Mouse (Mus musculus) MEL (cell line): ENCODE measurements around the gene Smad6. TPM values are rescaled to one million over a fixed set of nuclear protein-coding genes. Genes with fewer than 3 reads are reported as not detected.

Source experiments
- DNase-seq: peaks from one replicate; pipeline ENCODE4 v3.0.0; 2011; ENCODE audit warnings: low read depth, low spot score
- H3K27ac ChIP-seq: 2 replicates; pipeline ENCODE4 v1.5.1; 2012; ENCODE audit warnings: low read depth, mild to moderate bottlenecking, control low read depth, low read length, moderate library complexity; ENCODE audit not compliant: control insufficient read depth
- H3K27me3 ChIP-seq, 2 experiments: fragments of 150-350 bp in 1 of 2; sonication (generic) in 1 of 2; 2 replicates each; pipeline ENCODE4 v1.6.1; 2012; ENCODE audit warnings: low read length in 2 of 2, mild to moderate bottlenecking in 2 of 2, improper control_type of control experiment in 1 of 2, moderate library complexity in 1 of 2; ENCODE audit not compliant: insufficient read depth in 2 of 2, control insufficient read depth in 1 of 2
- H3K36me3 ChIP-seq, 2 experiments: 2 replicates each; pipeline ENCODE4 v1.6.1; 2012 to 2014; ENCODE audit warnings: low read length in 2 of 2, improper control_type of control experiment in 1 of 2, inconsistent platforms in 1 of 2, mild to moderate bottlenecking in 1 of 2; ENCODE audit not compliant: insufficient read depth in 2 of 2, control insufficient read depth in 1 of 2
- H3K4me1 ChIP-seq, 2 experiments: fragments of 150-350 bp in 1 of 2; sonication (generic) in 1 of 2; 2 replicates each; pipeline ENCODE4 v1.6.1; 2012; ENCODE audit warnings: low read length in 2 of 2, improper control_type of control experiment in 1 of 2, mild to moderate bottlenecking in 1 of 2; ENCODE audit not compliant: insufficient read depth in 2 of 2, control insufficient read depth in 1 of 2
- H3K4me3 ChIP-seq, 2 experiments: fragments of 150-350 bp in 1 of 2; sonication (generic) in 1 of 2; 2 replicates each; pipeline ENCODE4 v1.5.1; 2012; ENCODE audit warnings: low read depth in 2 of 2, low read length in 2 of 2, mild to moderate bottlenecking in 2 of 2, moderate library complexity in 2 of 2, control low read depth in 1 of 2, improper control_type of control experiment in 1 of 2; ENCODE audit not compliant: control insufficient read depth in 1 of 2, insufficient read depth in 1 of 2
- H3K79me2 ChIP-seq: 2 replicates; pipeline ENCODE4 v1.6.1; 2012; ENCODE audit warnings: mild to moderate bottlenecking, low read length, moderate library complexity; ENCODE audit not compliant: control insufficient read depth, poor library complexity, insufficient read depth
- H3K9ac ChIP-seq: 2 replicates; pipeline ENCODE4 v1.6.1; 2012; ENCODE audit warnings: low read depth, mild to moderate bottlenecking, control low read depth, low read length, moderate library complexity; ENCODE audit not compliant: control insufficient read depth, poor library complexity, severe bottlenecking
- H3K9me3 ChIP-seq: fragments of 150-350 bp; sonication (generic); replicated peaks from 2 replicates; pipeline ENCODE4 v1.6.1; 2012; ENCODE audit warnings: mild to moderate bottlenecking, low read length, improper control_type of control experiment, moderate library complexity; ENCODE audit not compliant: insufficient read depth
- CHD1 ChIP-seq: IDR thresholded peaks from 2 replicates; pipeline ENCODE4 v1.6.1; 2012; ENCODE audit warnings: low read depth, mild to moderate bottlenecking, inconsistent platforms, low read length, improper control_type of control experiment
- CHD2 ChIP-seq: IDR thresholded peaks from 2 replicates; pipeline ENCODE4 v1.6.1; 2011; ENCODE audit warnings: low read length, improper control_type of control experiment
- CTCF ChIP-seq, 3 experiments: IDR thresholded peaks in 2 of 3; conservative IDR thresholded peaks in 1 of 3; 2 replicates each; pipeline ENCODE4 v1.5.1; 2011 to 2012; ENCODE audit warnings: low read length in 3 of 3, low read depth in 2 of 3, mild to moderate bottlenecking in 2 of 3, improper control_type of control experiment in 1 of 3, inconsistent platforms in 1 of 3, mixed read lengths in 1 of 3, moderate library complexity in 1 of 3; ENCODE audit not compliant: control insufficient read depth in 1 of 3, insufficient read depth in 1 of 3, poor library complexity in 1 of 3, severe bottlenecking in 1 of 3
- E2F4 ChIP-seq: IDR thresholded peaks from 2 replicates; pipeline ENCODE4 v1.6.1; 2011; ENCODE audit warnings: low read depth, low read length, improper control_type of control experiment, borderline replicate concordance
- ELF1 ChIP-seq: IDR thresholded peaks from 2 replicates; pipeline ENCODE4 v1.6.1; 2014; ENCODE audit warnings: low read depth, mild to moderate bottlenecking, inconsistent platforms, low read length, improper control_type of control experiment, moderate library complexity
- ETS1 ChIP-seq: IDR thresholded peaks from 2 replicates; pipeline ENCODE4 v1.6.1; 2012; ENCODE audit warnings: low read depth, mild to moderate bottlenecking, inconsistent platforms, low read length, improper control_type of control experiment, moderate library complexity
- GABPA ChIP-seq: IDR thresholded peaks from 2 replicates; pipeline ENCODE4 v1.6.1; 2012; ENCODE audit warnings: low read depth, mild to moderate bottlenecking, inconsistent platforms, low read length, improper control_type of control experiment, moderate library complexity
- GATA1 ChIP-seq: IDR thresholded peaks from 2 replicates; pipeline ENCODE4 v1.6.1; 2011; ENCODE audit warnings: low read depth, low read length, improper control_type of control experiment
- HCFC1 ChIP-seq: IDR thresholded peaks from 2 replicates; pipeline ENCODE4 v1.6.1; 2012; ENCODE audit warnings: low read depth, mild to moderate bottlenecking, inconsistent platforms, low read length, improper control_type of control experiment, moderate library complexity
- JUND ChIP-seq: IDR thresholded peaks from 2 replicates; pipeline ENCODE4 v1.6.1; 2011; ENCODE audit warnings: low read depth, mild to moderate bottlenecking, improper control_type of control experiment, low read length
- MAFK ChIP-seq: IDR thresholded peaks from 2 replicates; pipeline ENCODE4 v1.6.1; 2011; ENCODE audit warnings: low read depth, mild to moderate bottlenecking, low read length, improper control_type of control experiment, borderline replicate concordance
- MAX ChIP-seq: IDR thresholded peaks from 2 replicates; pipeline ENCODE4 v1.6.1; 2011; ENCODE audit warnings: low read length, improper control_type of control experiment
- MAZ ChIP-seq: IDR thresholded peaks from 2 replicates; pipeline ENCODE4 v1.6.1; 2012; ENCODE audit warnings: low read depth, mild to moderate bottlenecking, inconsistent platforms, low read length, improper control_type of control experiment
- MEF2A ChIP-seq: IDR thresholded peaks from 2 replicates; pipeline ENCODE4 v1.6.1; 2014; ENCODE audit warnings: low read depth, mild to moderate bottlenecking, inconsistent platforms, low read length, improper control_type of control experiment; ENCODE audit not compliant: poor library complexity, insufficient replicate concordance, severe bottlenecking; ENCODE audit errors: extremely low read depth
- MXI1 ChIP-seq: IDR thresholded peaks from 2 replicates; pipeline ENCODE4 v1.6.1; 2011; ENCODE audit warnings: mild to moderate bottlenecking, low read depth, low read length, improper control_type of control experiment
- MYB ChIP-seq: IDR thresholded peaks from 2 replicates; pipeline ENCODE4 v1.6.1; 2011; ENCODE audit warnings: mild to moderate bottlenecking, low read depth, low read length, improper control_type of control experiment
- NELFE ChIP-seq: IDR thresholded peaks from 2 replicates; pipeline ENCODE4 v1.6.1; 2011; ENCODE audit warnings: low read depth, low read length, improper control_type of control experiment
- POLR2A ChIP-seq, 2 experiments: IDR thresholded peaks; 2 replicates each; pipeline ENCODE4 v1.6.1; 2011 to 2012; ENCODE audit warnings: low read length in 2 of 2, mild to moderate bottlenecking in 2 of 2, control low read depth in 1 of 2, improper control_type of control experiment in 1 of 2, low read depth in 1 of 2, moderate library complexity in 1 of 2; ENCODE audit not compliant: control insufficient read depth in 1 of 2, insufficient read depth in 1 of 2, poor library complexity in 1 of 2
- POLR2AphosphoS2 ChIP-seq: IDR thresholded peaks from 2 replicates; pipeline ENCODE4 v1.6.1; 2011; ENCODE audit warnings: low read length, improper control_type of control experiment
- RAD21 ChIP-seq: IDR thresholded peaks from 2 replicates; pipeline ENCODE4 v1.6.1; 2011; ENCODE audit warnings: mild to moderate bottlenecking, low read depth, low read length, improper control_type of control experiment
- RCOR1 ChIP-seq: IDR thresholded peaks from 2 replicates; pipeline ENCODE4 v1.6.1; 2012; ENCODE audit warnings: low read depth, mild to moderate bottlenecking, inconsistent platforms, low read length, improper control_type of control experiment
- SIN3A ChIP-seq: IDR thresholded peaks from 2 replicates; pipeline ENCODE4 v1.6.1; 2012; ENCODE audit warnings: low read length, improper control_type of control experiment, inconsistent platforms
- TCF12 ChIP-seq: IDR thresholded peaks from 2 replicates; pipeline ENCODE4 v1.6.1; 2014; ENCODE audit warnings: low read depth, mild to moderate bottlenecking, inconsistent platforms, low read length, improper control_type of control experiment, moderate library complexity
- USF2 ChIP-seq, 2 experiments: IDR thresholded peaks; 2 replicates each; pipeline ENCODE4 v1.6.1; 2011 to 2012; ENCODE audit warnings: improper control_type of control experiment in 2 of 2, low read length in 2 of 2, borderline replicate concordance in 1 of 2, inconsistent platforms in 1 of 2, low read depth in 1 of 2, mild to moderate bottlenecking in 1 of 2; ENCODE audit not compliant: insufficient read depth in 1 of 2
- ZMIZ1 ChIP-seq: IDR thresholded peaks from 2 replicates; pipeline ENCODE4 v1.6.1; 2012; ENCODE audit warnings: low read depth, mild to moderate bottlenecking, inconsistent platforms, low read length, improper control_type of control experiment, moderate library complexity
- ZNF384 ChIP-seq: IDR thresholded peaks from 2 replicates; pipeline ENCODE4 v1.6.1; 2012; ENCODE audit warnings: low read depth, mild to moderate bottlenecking, inconsistent platforms, low read length, improper control_type of control experiment
- polyA plus RNA-seq, 2 experiments: library from polyadenylated mRNA; stranded (reverse) in 1 of 2; unstranded in 1 of 2; fragments of >175 nt in 1 of 2; fragments of >200 nt in 1 of 2; gene quantifications; 2 replicates each; pipeline versions ENCODE4 v1.2.1 to v1.2.4; 2012; ENCODE audit warnings: low replicate concordance in 2 of 2, low read depth in 1 of 2; ENCODE audit not compliant: insufficient read length in 2 of 2, insufficient read depth in 1 of 2, missing spikeins in 1 of 2
- total RNA-seq: library from RNA; depleted of rRNA; stranded (reverse); fragments of 300-350 nt; gene quantifications from 2 replicates; pipeline ENCODE4 v1.2.3, GENCODE M21; 2012

Smad6 gene
- total and polyA plus RNA-seq, 3 experiments: 2.2 to 3.9 TPM; not detected in 1

- Histone ChIP-seq H3K4me3 (no peak overlapping the region), H3K27ac (no peak overlapping the region), H3K27me3 (no peaks in the 10 kb centered on the region), H3K79me2 (no peaks in the 10 kb centered on the region), H3K9me3 (no peaks in the 10 kb centered on the region), H3K4me1 (0 out of 4 replicates have a peak, but pooled peaks cover 0 to 3% of the 10 kb centered on the region in 2 experiments), H3K9ac (no peak overlapping the region), H3K36me3 (no peaks in the 10 kb centered on the region)
- no peak for DNase-seq
- TF ChIP-seq CTCF (IDR thresholded peaks at IDR 0.05 in 2 of 3, conservative IDR thresholded peaks at IDR 0.05 in 1 of 3; ENCODE audit: control insufficient read depth in 1 of 3, insufficient read depth in 1 of 3, low read depth in 2 of 3, low read length in 3 of 3, poor library complexity in 1 of 3, severe bottlenecking in 1 of 3) (no peak), MXI1 (no peak), E2F4 (no peak), MYB (no peak), MAX (no peak), SIN3A (no peak), MEF2A (no peak), USF2 (IDR thresholded peaks at IDR 0.05; ENCODE audit: borderline replicate concordance in 1 of 2, insufficient read depth in 1 of 2, low read depth in 1 of 2, low read length in 2 of 2) (no peak), RAD21 (no peak), POLR2AphosphoS2 (no peak), RCOR1 (no peak), CHD2 (no peak), HCFC1 (no peak), MAFK (no peak), ETS1 (no peak), ZMIZ1 (no peak), CHD1 (no peak), MAZ (no peak), NELFE (no peak)
Observed at GRCm38 (mm10) chr9:63981912-63982311, 39.9 kb downstream of the Smad6 start.

DNA sequence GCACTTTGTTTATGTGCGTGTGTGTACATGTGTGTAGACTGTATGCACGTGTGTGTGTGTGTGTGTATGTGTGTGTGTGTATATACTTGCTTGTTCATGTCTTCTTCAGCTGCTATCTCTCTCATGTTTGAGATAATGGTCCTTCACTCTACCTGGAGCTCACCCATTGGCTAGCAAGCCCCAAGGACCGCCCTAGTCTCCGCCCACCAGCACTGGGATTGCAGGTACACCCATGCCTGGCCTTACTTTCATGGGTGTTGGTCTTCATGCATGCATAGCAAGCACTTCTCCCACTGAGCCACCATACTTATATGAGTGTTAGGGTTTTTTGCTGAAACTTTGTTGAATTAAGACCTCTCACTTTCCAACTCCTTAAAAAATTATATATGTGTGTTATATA lies 40.5 kb downstream of the Smad6 start:
- H3K4me3 ChIP-seq: no peak overlapping the region
- H3K9me3 ChIP-seq: no peaks in the 10 kb centered on the region
- no peak for DNase-seq
- H3K4me1 ChIP-seq: 0 out of 4 replicates have a peak, but pooled peaks cover 0 to 3% of the 10 kb centered on the region in 2 experiments
- no peaks in the 10 kb centered on the region for H3K27me3 ChIP-seq
- no peaks in the 10 kb centered on the region for H3K79me2 ChIP-seq
- TF ChIP-seq POLR2A (IDR thresholded peaks at IDR 0.05; ENCODE audit: control insufficient read depth in 1 of 2, insufficient read depth in 1 of 2, low read depth in 1 of 2, low read length in 2 of 2, poor library complexity in 1 of 2): no peak
- no peak for TF ChIP-seq JUND
- TF ChIP-seq NELFE: no peak
- TF ChIP-seq CTCF (IDR thresholded peaks at IDR 0.05 in 2 of 3, conservative IDR thresholded peaks at IDR 0.05 in 1 of 3; ENCODE audit: control insufficient read depth in 1 of 3, insufficient read depth in 1 of 3, low read depth in 2 of 3, low read length in 3 of 3, poor library complexity in 1 of 3, severe bottlenecking in 1 of 3): no peak
- TF ChIP-seq TCF12: no peak
- no peak for TF ChIP-seq ZMIZ1
- TF ChIP-seq ELF1: no peak
- TF ChIP-seq MEF2A: no peak
- TF ChIP-seq CHD1: no peak
- no peak for TF ChIP-seq RAD21
- TF ChIP-seq MAFK: no peak
- TF ChIP-seq GABPA: no peak
- TF ChIP-seq RCOR1: no peak
- no peak for TF ChIP-seq GATA1
- no peak for TF ChIP-seq ZNF384
- H3K9ac ChIP-seq: no peak overlapping the region
- no peak overlapping the region for H3K27ac ChIP-seq
- H3K36me3 ChIP-seq: no peaks in the 10 kb centered on the region
